Mouse (Mus musculus) hindbrain, embryonic 16.5 days (tissue): ENCODE measurements at regions not wholly inside any gene's neighbourhood (a gene's known extent, or its start where the extent isn't known, plus 50 kb on each side); places are given as distances from the start of the nearest gene placed in this dataset.
"Not testable (repeated sequence)": the region's sequence is repeated elsewhere in the genome, so short reads cannot be mapped to it uniquely, and the experiment has no call there.

Experiments
- ATAC-seq: fragments of 200-750 bp; cut with Nextera tagmentation; 2 replicates; pipeline ENCODE4 v1.8.0; 2017; ENCODE audit warnings: moderate TSS enrichment, moderate library complexity
- H3K27ac ChIP-seq: fragments of 300-500 bp; sonication (generic); 2 replicates; pipeline ENCODE4 v1.5.1; 2014; ENCODE audit warnings: low read depth, mild to moderate bottlenecking, control low read depth, low read length, moderate library complexity
- H3K27me3 ChIP-seq: fragments of 300-500 bp; sonication (generic); replicated peaks from 2 replicates; pipeline ENCODE4 v1.6.1; 2014; ENCODE audit warnings: low read length; ENCODE audit not compliant: control insufficient read depth, insufficient read depth
- H3K36me3 ChIP-seq: fragments of 300-500 bp; sonication (generic); 2 replicates; pipeline ENCODE4 v1.6.1; 2014; ENCODE audit warnings: mild to moderate bottlenecking, low read length, moderate library complexity, mixed read lengths; ENCODE audit not compliant: control insufficient read depth, insufficient read depth
- H3K4me1 ChIP-seq: fragments of 300-500 bp; sonication (generic); 2 replicates; pipeline ENCODE4 v1.6.1; 2014; ENCODE audit warnings: low read depth, low read length; ENCODE audit not compliant: control insufficient read depth, insufficient read depth
- H3K4me2 ChIP-seq: fragments of 300-500 bp; sonication (generic); 2 replicates; pipeline ENCODE4 v1.6.1; 2014; ENCODE audit warnings: mild to moderate bottlenecking, low read length, control low read depth, moderate library complexity
- H3K4me3 ChIP-seq: fragments of 300-500 bp; sonication (generic); 2 replicates; pipeline ENCODE4 v1.5.1; 2014; ENCODE audit warnings: mild to moderate bottlenecking, low read length, control low read depth, moderate library complexity
- H3K9ac ChIP-seq: fragments of 300-500 bp; sonication (generic); 2 replicates; pipeline ENCODE4 v1.6.1; 2014; ENCODE audit warnings: low read depth, mild to moderate bottlenecking, control low read depth, low read length, moderate library complexity
- H3K9me3 ChIP-seq: fragments of 300-500 bp; sonication (generic); 2 replicates; pipeline ENCODE4 v1.6.1; 2014; ENCODE audit warnings: mild to moderate bottlenecking, low read length, moderate library complexity; ENCODE audit not compliant: control insufficient read depth
- WGBS: fragments of 180-500 bp; shearing (Covaris S2); extraction: QIAGEN DNeasy Blood & Tissue Kit; methylation state at CpG from one replicate; pipeline ENCODE4 v1.1.7; 2014; 5-methylcytosine and 5-hydroxymethylcytosine counted together

DNA sequence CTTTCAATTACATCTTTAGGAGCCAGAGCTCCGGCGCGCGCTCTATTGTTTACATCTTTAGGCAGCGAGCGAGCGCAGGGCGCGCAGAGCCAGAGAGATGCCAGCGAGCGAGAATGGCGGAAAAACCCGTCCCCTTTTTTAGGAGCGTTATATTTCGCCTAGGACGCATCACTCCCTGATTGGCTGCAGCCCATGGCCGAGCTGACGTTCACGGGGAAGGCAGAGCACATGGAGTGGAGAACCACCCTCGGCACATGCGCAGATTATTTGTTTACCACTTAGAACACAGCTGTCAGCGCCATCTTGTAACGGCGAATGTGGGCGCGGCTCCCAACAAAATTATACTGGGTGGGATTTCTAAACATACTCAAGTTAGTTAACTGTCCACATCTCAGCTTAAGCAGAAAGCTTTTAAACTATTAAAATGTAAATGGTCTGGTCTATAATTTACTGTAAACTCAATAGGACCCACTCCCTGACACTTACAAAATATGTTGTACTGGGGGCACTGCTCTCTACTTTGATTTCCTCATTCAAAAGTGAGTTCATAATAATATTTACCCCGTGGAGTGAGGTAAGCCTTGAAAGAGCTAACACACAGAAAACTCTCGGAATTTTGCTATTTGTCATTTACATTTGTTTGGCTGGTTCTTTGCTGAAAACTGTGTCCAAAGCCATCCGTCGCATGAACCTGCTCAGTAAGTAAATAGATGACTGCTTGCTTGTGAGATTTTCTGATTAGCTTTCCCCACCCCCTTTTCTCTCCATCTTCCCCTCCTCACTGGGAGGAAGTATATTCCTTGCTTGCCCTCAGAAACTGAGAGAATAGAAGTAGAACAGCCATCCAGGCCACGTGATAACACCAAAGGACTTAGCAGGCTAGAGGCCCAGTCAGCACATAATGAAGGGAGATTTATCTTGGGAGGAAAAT, 60.8 kb upstream of the Fam78b start:
- WGBS, result 58% methylated on average over 31 of the region's 31 CpGs
- ATAC-seq, result peak; percentile 74
- H3K4me1 ChIP-seq, H3K9me3 ChIP-seq, H3K9ac ChIP-seq, H3K36me3 ChIP-seq, H3K27me3 ChIP-seq: not testable (repeated sequence)
- Histone ChIP-seq H3K4me2 (peak overlapping the region; percentile 38), H3K4me3 (peak overlapping the region; percentile 32), H3K27ac (peak overlapping the region; percentile 48; the same call in 1 of the 2 replicates)

- no peak for ATAC-seq
- H3K27ac ChIP-seq, result no peak overlapping the region
- WGBS, result 79% methylated on average over 1 of the region's 1 CpGs
- H3K27me3 ChIP-seq, result no peaks in the 10 kb centered on the region
- no peaks in the 10 kb centered on the region for H3K9me3 ChIP-seq
- no peak overlapping the region for H3K9ac ChIP-seq
- H3K4me3 ChIP-seq, result no peak overlapping the region
- no peaks in the 10 kb centered on the region for H3K36me3 ChIP-seq
- no peaks in the 10 kb centered on the region for H3K4me1 ChIP-seq
- no peak overlapping the region for H3K4me2 ChIP-seq
Measured at GRCm38 (mm10) chr1:166942201-166942600, 59.0 kb upstream of the Fam78b start.

DNA sequence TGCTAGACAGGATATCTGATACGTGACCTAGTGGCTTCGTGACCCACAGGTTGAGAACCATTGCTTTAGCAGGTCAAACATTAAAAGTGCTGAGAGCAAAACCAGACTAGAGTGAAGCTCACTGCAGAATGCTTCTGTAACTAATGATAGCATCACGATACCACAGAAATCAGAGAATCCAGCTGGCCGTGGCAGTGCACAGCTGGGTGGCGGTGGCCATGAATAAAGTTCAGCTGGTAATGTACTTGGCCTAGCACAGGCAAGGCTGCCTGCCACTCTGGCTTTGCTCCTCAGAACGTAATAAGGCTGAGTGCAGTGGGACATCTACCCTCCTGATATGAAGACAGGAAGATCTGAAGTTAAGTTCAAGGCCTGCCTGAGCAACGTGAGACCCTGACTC, 56.7 kb upstream of the Fam78b start:
- no peaks in the 10 kb centered on the region for H3K36me3 ChIP-seq
- no peak for ATAC-seq
- H3K27me3 ChIP-seq, result no peaks in the 10 kb centered on the region
- 76% methylated on average over 7 of the region's 7 CpGs for WGBS
- no peak overlapping the region for H3K9ac ChIP-seq
- H3K4me1 ChIP-seq, result no peaks in the 10 kb centered on the region; the same call in none of the 2 replicates
- H3K27ac ChIP-seq, result no peak overlapping the region
- H3K4me3 ChIP-seq, result no peak overlapping the region
- H3K9me3 ChIP-seq, result no peaks in the 10 kb centered on the region
- no peak overlapping the region for H3K4me2 ChIP-seq

- Histone ChIP-seq H3K27ac (peak overlapping the region; percentile 64; the same call in 1 of the 2 replicates), H3K4me2 (peak overlapping the region; percentile 48), H3K27me3 (no peaks in the 10 kb centered on the region), H3K4me3 (peak overlapping the region; percentile 21), H3K4me1 (no peaks in the 10 kb centered on the region; the same call in none of the 2 replicates), H3K9me3 (no peaks in the 10 kb centered on the region), H3K36me3 (no peaks in the 10 kb centered on the region), H3K9ac (peak overlapping the region; percentile 29)
- WGBS, result 40% methylated on average over 15 of the region's 15 CpGs
- peak; percentile 95 for ATAC-seq
Measured at GRCm38 (mm10) chr1:166947844-166948702, 53.1 kb upstream of the Fam78b start.
